Mouse (Mus musculus) natural killer cell, adult 2 months (primary cell): ENCODE measurements around the gene Nploc4.

ENCODE experiments used
- DNase-seq, 2 experiments: peaks; one replicate each; pipeline ENCODE4 v3.0.0; 2022; ENCODE audit warnings: low spot score in 2 of 2

The Nploc4 gene

GRCm38 (mm10) chr11:120341661-120342060 is 95.8 kb downstream of the Nploc4 start:
- DNase-seq: no peak

GRCm38 (mm10) chr11:120339978-120340513 is 97.5 kb downstream of the Nploc4 start:
- no peak for DNase-seq

GRCm38 (mm10) chr11:120338786-120339185 is 98.7 kb downstream of the Nploc4 start:
- no peak for DNase-seq

- no peak for DNase-seq
Observed at GRCm38 (mm10) chr11:120337447-120337846, 100.1 kb downstream of the Nploc4 start.

- DNase-seq: peak in 1 of 2 experiments; percentile 0
Observed at GRCm38 (mm10) chr11:120335431-120336021, 102.0 kb downstream of the Nploc4 start.
